Mouse (Mus musculus) liver, adult 2 months (tissue): ENCODE measurements around the gene Prdm10.

Experiments used
- CTCF ChIP-seq: fragments of 200-500 bp; IDR thresholded peaks from 2 replicates; pipeline ENCODE4 v1.5.1; 2011; ENCODE audit warnings: low read depth, low read length, control low read depth
- POLR2A ChIP-seq: fragments of 200-500 bp; IDR thresholded peaks from 2 replicates; pipeline ENCODE4 v1.6.1; 2011; ENCODE audit warnings: low read length, control low read depth; ENCODE audit not compliant: insufficient read depth; ENCODE audit errors: extremely low read depth

- TF ChIP-seq POLR2A: no peak
- no peak for TF ChIP-seq CTCF
Observed at GRCm38 (mm10) chr9:31428971-31429370, 148.6 kb downstream of the Prdm10 start.
